Mouse (Mus musculus): Measurements from ENCODE around the gene Plcb1. TPM values are rescaled to one million over a fixed set of nuclear protein-coding genes. Genes with fewer than 3 reads are reported as not detected.

Gene Plcb1
- polyA plus RNA-seq, 1 experiment, result not detected

DNA sequence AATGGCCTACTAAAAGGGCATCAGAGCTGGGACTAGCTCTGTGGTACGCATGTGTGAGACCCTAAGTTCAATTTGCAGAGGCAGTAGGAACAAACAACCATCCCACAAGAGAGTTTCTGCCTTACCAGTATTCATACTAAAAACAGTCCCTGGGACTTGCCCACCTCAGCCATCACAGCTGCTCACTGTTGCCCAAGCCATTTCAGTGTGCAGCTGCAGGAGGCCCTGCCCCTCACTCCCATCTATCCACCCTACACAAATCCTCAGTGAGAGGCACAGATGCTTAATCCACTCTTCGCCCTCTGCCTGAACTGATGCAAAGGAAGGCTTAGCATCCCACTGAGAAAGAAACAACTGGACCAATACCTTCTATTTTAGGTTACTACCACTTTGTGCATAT is 703.3 kb downstream of the Plcb1 start:
- Histone ChIP-seq H3K36me3 (ENCODE audit: control insufficient read depth) (no peaks in the 10 kb centered on the region), H3K27me3 (ENCODE audit: control insufficient read depth) (no peaks in the 10 kb centered on the region), H3K9me3 (ENCODE audit: control insufficient read depth, low read length) (no peaks in the 10 kb centered on the region), H3K4me1 (ENCODE audit: control insufficient read depth) (no peaks in the 10 kb centered on the region), H3K4me3 (replicated peaks) (no peak overlapping the region)
- TF ChIP-seq GATA1 (IDR thresholded peaks at IDR 0.05; ENCODE audit: low read length) (no peak), TAL1 (IDR thresholded peaks at IDR 0.05; ENCODE audit: low read length) (no peak)

GRCm38 (mm10) chr2:135492777-135493176 is 706.9 kb downstream of the Plcb1 start:
- no peaks in the 10 kb centered on the region for H3K27me3 ChIP-seq (ENCODE audit: control insufficient read depth)
- no peak overlapping the region for H3K4me3 ChIP-seq (replicated peaks)
- no peak for TF ChIP-seq TAL1 (IDR thresholded peaks at IDR 0.05; ENCODE audit: low read length)
- TF ChIP-seq GATA1 (IDR thresholded peaks at IDR 0.05; ENCODE audit: low read length), result no peak
- no peaks in the 10 kb centered on the region for H3K9me3 ChIP-seq (ENCODE audit: control insufficient read depth, low read length)
- H3K4me1 ChIP-seq (ENCODE audit: control insufficient read depth), result no peaks in the 10 kb centered on the region
- H3K36me3 ChIP-seq (ENCODE audit: control insufficient read depth), result no peaks in the 10 kb centered on the region

DNA sequence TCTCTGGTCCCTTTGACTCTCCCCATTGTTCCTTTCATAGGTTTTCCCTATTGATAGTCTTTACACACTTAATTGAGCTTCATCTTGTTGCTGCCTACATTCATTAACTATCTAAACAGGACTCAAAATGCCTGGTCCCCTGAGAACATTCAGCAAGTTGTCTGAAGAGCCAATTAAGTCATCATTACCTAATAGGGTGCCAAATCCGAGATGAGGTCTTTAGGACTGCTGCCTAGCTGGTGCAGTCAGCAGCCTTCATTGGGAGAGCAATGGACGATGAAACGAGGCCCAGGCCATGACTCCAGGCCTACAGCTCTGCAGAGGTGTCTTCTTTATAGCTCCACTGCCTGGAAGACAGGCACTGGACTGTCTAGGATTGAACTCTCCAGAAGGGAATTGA is 710.7 kb downstream of the Plcb1 start:
- TF ChIP-seq TAL1 (IDR thresholded peaks at IDR 0.05; ENCODE audit: low read length), result no peak
- TF ChIP-seq GATA1 (IDR thresholded peaks at IDR 0.05; ENCODE audit: low read length), result no peak
- no peaks in the 10 kb centered on the region for H3K4me1 ChIP-seq (ENCODE audit: control insufficient read depth)
- H3K36me3 ChIP-seq (ENCODE audit: control insufficient read depth), result no peaks in the 10 kb centered on the region
- no peaks in the 10 kb centered on the region for H3K27me3 ChIP-seq (ENCODE audit: control insufficient read depth)
- no peak overlapping the region for H3K4me3 ChIP-seq (replicated peaks)
- no peaks in the 10 kb centered on the region for H3K9me3 ChIP-seq (ENCODE audit: control insufficient read depth, low read length)

DNA sequence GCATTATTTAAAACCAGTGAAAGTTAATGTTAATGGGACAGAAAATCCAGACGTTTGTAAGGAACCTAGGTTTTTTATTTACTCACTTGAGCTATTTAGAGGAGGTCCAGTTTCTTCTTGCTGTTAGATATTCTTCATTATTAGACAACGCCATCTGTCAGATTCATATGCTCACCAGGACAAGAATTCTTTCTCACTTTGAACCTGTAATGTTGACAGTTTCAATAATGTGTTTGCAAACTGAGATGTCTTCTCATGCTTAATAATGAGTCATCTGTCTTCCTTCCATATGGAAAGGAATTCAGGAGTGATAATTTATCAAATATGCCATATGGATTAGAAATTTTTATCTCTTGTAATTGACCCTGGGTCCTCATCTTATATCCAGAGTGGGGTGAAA is 711.4 kb downstream of the Plcb1 start:
- H3K36me3 ChIP-seq (ENCODE audit: control insufficient read depth), result no peaks in the 10 kb centered on the region
- no peaks in the 10 kb centered on the region for H3K27me3 ChIP-seq (ENCODE audit: control insufficient read depth)
- H3K4me3 ChIP-seq (replicated peaks), result no peak overlapping the region
- no peak for TF ChIP-seq TAL1 (IDR thresholded peaks at IDR 0.05; ENCODE audit: low read length)
- no peak for TF ChIP-seq GATA1 (IDR thresholded peaks at IDR 0.05; ENCODE audit: low read length)
- no peaks in the 10 kb centered on the region for H3K9me3 ChIP-seq (ENCODE audit: control insufficient read depth, low read length)
- no peaks in the 10 kb centered on the region for H3K4me1 ChIP-seq (ENCODE audit: control insufficient read depth)

GRCm38 (mm10) chr2:135500872-135501271 is 715.0 kb downstream of the Plcb1 start:
- no peaks in the 10 kb centered on the region for H3K27me3 ChIP-seq (ENCODE audit: control insufficient read depth)
- H3K4me1 ChIP-seq (ENCODE audit: control insufficient read depth), result no peaks in the 10 kb centered on the region
- TF ChIP-seq TAL1 (IDR thresholded peaks at IDR 0.05; ENCODE audit: low read length), result no peak
- TF ChIP-seq GATA1 (IDR thresholded peaks at IDR 0.05; ENCODE audit: low read length), result no peak
- no peak overlapping the region for H3K4me3 ChIP-seq (replicated peaks)
- no peaks in the 10 kb centered on the region for H3K36me3 ChIP-seq (ENCODE audit: control insufficient read depth)
- H3K9me3 ChIP-seq (ENCODE audit: control insufficient read depth, low read length), result no peaks in the 10 kb centered on the region

DNA sequence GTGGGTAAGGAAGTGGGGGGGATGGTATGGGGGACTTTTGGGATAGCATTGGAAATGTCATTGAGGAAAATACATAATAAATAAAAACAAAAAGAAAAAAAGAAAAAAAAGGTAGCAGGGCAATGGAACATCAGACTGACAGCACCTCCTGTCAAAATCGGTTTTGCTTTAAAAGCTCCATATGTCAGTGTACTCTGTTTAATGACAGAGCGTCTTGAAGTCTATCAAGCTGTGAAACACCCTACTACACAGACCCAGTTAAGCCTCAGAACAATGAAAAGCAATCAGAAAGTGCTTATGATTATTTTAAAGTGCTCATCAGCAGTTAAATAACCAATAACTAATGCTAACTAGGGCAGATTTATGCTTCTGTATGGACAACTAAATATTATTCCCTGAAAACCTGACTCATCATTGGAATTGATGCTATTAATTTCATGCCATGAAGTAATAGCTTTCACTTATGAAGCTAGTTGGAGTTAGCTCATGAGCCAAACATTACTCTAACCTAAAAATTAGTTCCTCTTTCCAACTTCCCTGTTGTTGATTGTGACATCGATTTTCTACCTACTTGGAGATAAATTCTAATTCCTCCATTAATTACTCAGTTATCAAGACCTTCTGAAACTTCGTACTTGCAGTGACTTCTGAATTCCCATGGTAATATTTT is 717.6 kb downstream of the Plcb1 start:
- no peaks in the 10 kb centered on the region for H3K36me3 ChIP-seq (ENCODE audit: control insufficient read depth)
- no peak overlapping the region for H3K4me3 ChIP-seq (replicated peaks)
- H3K4me1 ChIP-seq (ENCODE audit: control insufficient read depth), result no peaks in the 10 kb centered on the region
- no peaks in the 10 kb centered on the region for H3K27me3 ChIP-seq (ENCODE audit: control insufficient read depth)
- TF ChIP-seq GATA1 (IDR thresholded peaks at IDR 0.05; ENCODE audit: low read length) (no peak), TAL1 (IDR thresholded peaks at IDR 0.05; ENCODE audit: low read length) (no peak)
- no peaks in the 10 kb centered on the region for H3K9me3 ChIP-seq (ENCODE audit: control insufficient read depth, low read length)

DNA sequence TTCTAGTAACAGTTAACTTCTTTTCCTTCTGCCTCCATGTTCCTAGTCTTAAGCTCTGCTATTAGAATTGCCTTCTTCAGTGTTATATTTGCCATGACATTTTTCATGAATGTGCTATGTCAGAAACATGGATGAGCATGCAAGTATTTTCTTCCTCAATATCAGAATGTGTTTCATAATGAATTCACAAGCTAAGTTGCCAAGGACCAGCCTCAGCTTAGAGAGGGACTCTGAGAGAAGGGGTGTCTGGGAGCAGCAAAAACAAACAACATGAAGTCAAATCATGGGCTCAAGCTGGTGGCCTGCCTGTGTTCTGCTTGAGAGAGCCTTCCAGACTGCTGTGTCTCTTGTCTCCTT is 718.1 kb downstream of the Plcb1 start:
- Histone ChIP-seq H3K27me3 (ENCODE audit: control insufficient read depth) (no peaks in the 10 kb centered on the region), H3K4me3 (replicated peaks) (no peak overlapping the region), H3K9me3 (ENCODE audit: control insufficient read depth, low read length) (no peaks in the 10 kb centered on the region), H3K4me1 (ENCODE audit: control insufficient read depth) (no peaks in the 10 kb centered on the region), H3K36me3 (ENCODE audit: control insufficient read depth) (no peaks in the 10 kb centered on the region)
- TF ChIP-seq GATA1 (IDR thresholded peaks at IDR 0.05; ENCODE audit: low read length), result no peak
- no peak for TF ChIP-seq TAL1 (IDR thresholded peaks at IDR 0.05; ENCODE audit: low read length)

DNA sequence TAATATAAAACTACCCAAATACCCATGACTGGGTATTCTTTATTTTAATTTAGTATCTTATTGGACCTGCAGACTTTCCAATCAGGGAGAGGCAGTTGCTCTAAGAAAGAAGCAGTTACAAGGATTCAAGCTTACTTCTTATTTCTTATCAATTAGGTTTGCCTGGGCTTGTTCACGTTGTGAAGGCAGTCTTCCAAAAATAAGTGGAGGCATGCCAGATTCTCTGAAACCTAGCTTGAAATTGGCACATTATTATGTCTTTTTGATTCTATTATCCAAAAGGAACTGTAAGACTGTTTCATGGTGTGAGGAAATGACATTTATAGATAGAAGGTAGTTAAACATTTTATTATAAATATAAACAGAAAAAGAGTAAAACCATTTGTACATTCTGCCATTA is 721.2 kb downstream of the Plcb1 start:
- Histone ChIP-seq H3K4me3 (replicated peaks) (no peak overlapping the region), H3K9me3 (ENCODE audit: control insufficient read depth, low read length) (no peaks in the 10 kb centered on the region)

DNA sequence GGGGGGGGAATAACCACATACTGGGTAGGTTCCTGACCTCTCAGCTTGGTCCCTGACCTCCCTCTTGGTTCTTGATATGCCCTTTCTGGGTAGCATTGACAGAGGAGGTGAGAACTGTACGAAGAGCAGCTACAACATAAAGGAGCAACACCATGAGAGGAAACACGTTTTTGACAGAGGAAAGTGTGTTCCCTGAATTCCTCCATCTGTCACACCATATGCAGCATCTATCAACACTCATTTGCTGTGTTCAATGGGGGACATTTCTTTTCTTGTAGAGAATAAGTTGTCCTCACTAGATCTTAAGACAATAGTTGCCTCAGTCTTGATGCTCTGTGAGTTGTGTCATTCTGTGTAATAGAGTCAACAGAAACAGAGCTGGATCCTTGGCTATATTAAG is 733.1 kb downstream of the Plcb1 start:
- Histone ChIP-seq H3K36me3 (ENCODE audit: control insufficient read depth) (no peaks in the 10 kb centered on the region), H3K4me1 (ENCODE audit: control insufficient read depth) (no peaks in the 10 kb centered on the region), H3K4me3 (replicated peaks) (no peak overlapping the region), H3K27me3 (ENCODE audit: control insufficient read depth) (no peaks in the 10 kb centered on the region), H3K9me3 (ENCODE audit: control insufficient read depth, low read length) (no peaks in the 10 kb centered on the region)
- no peak for TF ChIP-seq TAL1 (IDR thresholded peaks at IDR 0.05; ENCODE audit: low read length)
- no peak for TF ChIP-seq GATA1 (IDR thresholded peaks at IDR 0.05; ENCODE audit: low read length)

More for the DNA sequence above, 721.2 kb downstream of the Plcb1 start:
- H3K4me1 ChIP-seq (ENCODE audit: control insufficient read depth), result no peaks in the 10 kb centered on the region
- no peak for TF ChIP-seq TAL1 (IDR thresholded peaks at IDR 0.05; ENCODE audit: low read length)
- no peaks in the 10 kb centered on the region for H3K36me3 ChIP-seq (ENCODE audit: control insufficient read depth)
- H3K27me3 ChIP-seq (ENCODE audit: control insufficient read depth), result no peaks in the 10 kb centered on the region

Other genes starting within 250 kb of the Plcb1 start
- not detected in 2 replicates for gene Hao1, start 231.7 kb upstream of the Plcb1 start, polyA plus RNA-seq (2012)
- 0.14 and 0.18 TPM in 2 replicates for gene Tmx4, start 141.9 kb upstream of the Plcb1 start, polyA plus RNA-seq (2012)